Comparison of ENCODE assay signal across 8 mouse cellular contexts in the genomic region with DNA sequence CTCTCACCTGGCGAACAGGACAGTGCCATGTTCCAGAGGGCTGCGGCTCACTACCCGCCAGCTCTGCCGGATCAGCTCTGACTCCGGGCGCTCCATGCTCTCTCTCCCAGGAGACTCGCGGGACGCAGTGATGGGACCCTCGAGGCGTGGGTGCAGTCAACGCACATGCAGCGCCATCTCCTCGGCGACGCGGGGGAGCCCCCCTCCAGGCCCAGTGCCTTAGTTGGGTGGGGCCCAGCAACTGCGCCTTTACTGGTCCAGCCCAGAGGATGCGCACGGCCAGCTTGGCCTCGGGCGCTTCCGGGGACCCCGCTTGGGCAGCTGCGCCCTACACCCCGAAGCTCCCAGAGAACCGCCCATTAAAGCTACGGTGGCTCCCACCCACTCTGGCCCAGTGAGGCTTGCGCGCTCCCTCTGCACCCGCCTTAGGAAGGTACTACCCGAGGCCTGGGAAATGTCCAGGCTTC. TPM values are rescaled to one million over a fixed set of nuclear protein-coding genes. Genes with fewer than 3 reads are reported as not detected.
DNase-seq lines count a peak whose midpoint lies in the region; ATAC-seq and TF ChIP-seq lines count a peak whose summit lies in the region.

A gene (minus strand): TSS at position 375 of the 467 bp plus-strand sequence.

- no peak for TF ChIP-seq CTCF in heart, postnatal 0 days (IDR thresholded peaks at IDR 0.05; ENCODE audit: low read depth)
- TF ChIP-seq CTCF in midbrain, postnatal 0 days (IDR thresholded peaks at IDR 0.05): no peak

- 0 out of 2 replicates have a peak, but pooled peaks cover 3% of the 10 kb centered on the region for H3K4me1 ChIP-seq in heart, postnatal 0 days (ENCODE audit: control insufficient read depth, insufficient read depth)
- H3K4me1 ChIP-seq in embryonic facial prominence, embryonic 11.5 days (ENCODE audit: control insufficient read depth, insufficient read depth, low read length): peaks cover 4% of the 10 kb centered on the region
- H3K4me1 ChIP-seq in intestine, embryonic 16.5 days (ENCODE audit: control insufficient read depth, insufficient read depth, low read length): 0 out of 2 replicates have a peak, but pooled peaks cover 5% of the 10 kb centered on the region
- H3K4me1 ChIP-seq in midbrain, postnatal 0 days (ENCODE audit: insufficient read depth, low read length): 0 out of 2 replicates have a peak, but pooled peaks cover 2% of the 10 kb centered on the region

- no peaks in the 10 kb centered on the region for H3K9me3 ChIP-seq in heart, postnatal 0 days (replicated peaks; ENCODE audit: control insufficient read depth, low read length)
- no peaks in the 10 kb centered on the region for H3K9me3 ChIP-seq in embryonic facial prominence, embryonic 11.5 days (replicated peaks; ENCODE audit: control insufficient read depth, low read length)
- no peaks in the 10 kb centered on the region for H3K9me3 ChIP-seq in intestine, embryonic 16.5 days (ENCODE audit: control insufficient read depth, low read length)
- no peaks in the 10 kb centered on the region for H3K9me3 ChIP-seq in midbrain, postnatal 0 days (ENCODE audit: low read length)

- H3K27ac ChIP-seq in heart, postnatal 0 days (ENCODE audit: low read depth): no peak within 1 kb of the TSS
- no peak within 1 kb of the TSS for H3K27ac ChIP-seq in embryonic facial prominence, embryonic 11.5 days (replicated peaks; ENCODE audit: low read depth, low read length)
- no peak within 1 kb of the TSS for H3K27ac ChIP-seq in intestine, embryonic 16.5 days (ENCODE audit: low read length)
- H3K27ac ChIP-seq in midbrain, postnatal 0 days (ENCODE audit: low read depth, low read length): no peak within 1 kb of the TSS

- H3K27me3 ChIP-seq in heart, postnatal 0 days (ENCODE audit: control insufficient read depth, insufficient read depth, low read length): peaks cover 20% of the 10 kb centered on the region
- peaks cover 14% of the 10 kb centered on the region for H3K27me3 ChIP-seq in embryonic facial prominence, embryonic 11.5 days (ENCODE audit: control insufficient read depth, insufficient read depth, low read length)
- H3K27me3 ChIP-seq in intestine, embryonic 16.5 days (replicated peaks; ENCODE audit: control insufficient read depth, insufficient read depth, low read length): peaks cover 20% of the 10 kb centered on the region
- peaks cover 6% of the 10 kb centered on the region; the same call in 1 of the 2 replicates for H3K27me3 ChIP-seq in midbrain, postnatal 0 days (ENCODE audit: insufficient read depth, low read length)

- peak within 1 kb of the TSS; percentile 28 for H3K4me3 ChIP-seq in heart, postnatal 0 days (ENCODE audit: low read depth, low read length)
- H3K4me3 ChIP-seq in embryonic facial prominence, embryonic 11.5 days (ENCODE audit: low read depth, low read length): peak within 1 kb of the TSS; percentile 21
- peak within 1 kb of the TSS; percentile 34 for H3K4me3 ChIP-seq in intestine, embryonic 16.5 days (ENCODE audit: low read length)
- H3K4me3 ChIP-seq in midbrain, postnatal 0 days (ENCODE audit: low read depth, low read length): peak within 1 kb of the TSS; percentile 41

- no peak for TF ChIP-seq EP300 in heart, postnatal 0 days (IDR thresholded peaks at IDR 0.05; ENCODE audit: low read depth)

- H3K36me3 ChIP-seq in heart, postnatal 0 days (replicated peaks; ENCODE audit: control insufficient read depth, insufficient read depth, low read length): no peaks in the 10 kb centered on the region
- no peaks in the 10 kb centered on the region for H3K36me3 ChIP-seq in embryonic facial prominence, embryonic 11.5 days (replicated peaks; ENCODE audit: control insufficient read depth, insufficient read depth, low read depth, low read length)
- no peaks in the 10 kb centered on the region for H3K36me3 ChIP-seq in intestine, embryonic 16.5 days (ENCODE audit: control insufficient read depth, insufficient read depth, low read length)
- no peaks in the 10 kb centered on the region for H3K36me3 ChIP-seq in midbrain, postnatal 0 days (ENCODE audit: insufficient read depth, low read length)

- H3K9ac ChIP-seq in heart, postnatal 0 days (replicated peaks; ENCODE audit: low read depth, low read length): no peak within 1 kb of the TSS
- no peak within 1 kb of the TSS for H3K9ac ChIP-seq in embryonic facial prominence, embryonic 11.5 days (replicated peaks; ENCODE audit: low read length)
- H3K9ac ChIP-seq in intestine, embryonic 16.5 days (ENCODE audit: low read depth, low read length): peak within 1 kb of the TSS; percentile 21; the same call in 1 of the 2 replicates
- H3K9ac ChIP-seq in midbrain, postnatal 0 days (replicated peaks; ENCODE audit: low read length, poor library complexity, severe bottlenecking): peak within 1 kb of the TSS; percentile 46

- ATAC-seq in heart, postnatal 0 days (ENCODE audit: insufficient read depth, low read depth): 0 out of 2 replicates have a peak, but pooled peaks have one; percentile 30
- ATAC-seq in embryonic facial prominence, embryonic 11.5 days (replicated peaks; ENCODE audit: insufficient number of reproducible peaks, low FRiP score, low TSS enrichment, low read depth): peak; percentile 56
- ATAC-seq in intestine, embryonic 16.5 days: no peak
- peak; percentile 54 for ATAC-seq in midbrain, postnatal 0 days (ENCODE audit: low FRiP score)
- ATAC-seq in megakaryocyte, adult 5-6 weeks (ENCODE audit: poor library complexity, severe bottlenecking): no peak

- H3K4me2 ChIP-seq in heart, postnatal 0 days (ENCODE audit: low read depth, low read length): peak within 1 kb of the TSS; percentile 49
- H3K4me2 ChIP-seq in embryonic facial prominence, embryonic 11.5 days (ENCODE audit: low read depth, low read length): peak within 1 kb of the TSS; percentile 46
- peak within 1 kb of the TSS; percentile 48 for H3K4me2 ChIP-seq in intestine, embryonic 16.5 days (ENCODE audit: low read depth, low read length)
- peak within 1 kb of the TSS; percentile 83 for H3K4me2 ChIP-seq in midbrain, postnatal 0 days (ENCODE audit: low read depth, low read length, poor library complexity, severe bottlenecking)

- DNase-seq in heart, postnatal 0 days (ENCODE audit: low spot score): no peak
- DNase-seq in heart, adult 9 months (ENCODE audit: low spot score in 2 of 2): no peak
- peak; percentile 5 for DNase-seq in embryonic facial prominence, embryonic 11.5 days (ENCODE audit: low spot score)
- DNase-seq in midbrain, postnatal 0 days (ENCODE audit: low spot score): peak; percentile 12
- no peak for DNase-seq in adrenal gland, postnatal 4 days (ENCODE audit: low spot score in 2 of 2)
- DNase-seq in thymus, postnatal 25 days: no peak

- 5% methylated on average over 32 of the region's 32 CpGs for WGBS in heart, postnatal 0 days
- WGBS in embryonic facial prominence, embryonic 11.5 days: 3% methylated on average over 31 of the region's 32 CpGs
- WGBS in intestine, embryonic 16.5 days: 4% methylated on average over 32 of the region's 32 CpGs
- 3% methylated on average over 32 of the region's 32 CpGs for WGBS in midbrain, postnatal 0 days

RNA-seq across cellular contexts. Expression of the gene that starts here (rescaled TPM):
- 0.12 TPM in 1 of 2 replicates, not detected in the other for total RNA-seq in heart, postnatal 0 days (2014; rRNA removed; ENCODE audit: low replicate concordance)
- polyA plus RNA-seq in heart, postnatal 0 days (2015; fragmentation: Nextera tagmentation; extraction: Ambion mirVana): 0.11 TPM in 1 of 2 replicates, not detected in the other
- polyA plus RNA-seq in embryonic facial prominence, embryonic 11.5 days (2014; fragmentation: Nextera tagmentation; extraction: Ambion mirVana): not detected in 2 replicates
- 1.2 and 1.6 TPM in 2 replicates for polyA plus RNA-seq in intestine, embryonic 16.5 days (2015; fragmentation: Nextera tagmentation; extraction: Ambion mirVana)
- 15.7 and 17.4 TPM in 2 replicates for total RNA-seq in midbrain, postnatal 0 days (2014; rRNA removed)
- polyA plus RNA-seq in midbrain, postnatal 0 days (2015; fragmentation: Nextera tagmentation; extraction: Ambion mirVana): 16.7 and 17.3 TPM in 2 replicates
- total RNA-seq in adrenal gland, postnatal 4 days (2021): 1 to 10 TPM; 1.2 to 1.5 TPM
- total RNA-seq in megakaryocyte, adult 5-6 weeks (2015): not detected in 2 replicates
- total RNA-seq in megakaryocyte, adult 5-6 weeks (2017): not detected in 2 replicates

Comparison
In these comparisons a context has a peak if more than half of its experiments do, and no peak if none do; other contexts are left out.
1. Peak in ATAC-seq, H3K4me3 ChIP-seq and H3K4me2 ChIP-seq in heart, postnatal 0 days; RNA of the gene not detected or under 1 TPM.
2. Peak in DNase-seq, ATAC-seq, H3K4me3 ChIP-seq and H3K4me2 ChIP-seq in embryonic facial prominence, embryonic 11.5 days; RNA of the gene not detected or under 1 TPM.
3. H3K9ac ChIP-seq: peak in intestine, embryonic 16.5 days (single experiment) and midbrain, postnatal 0 days (single experiment); none in heart, postnatal 0 days (single experiment) and embryonic facial prominence, embryonic 11.5 days (single experiment).
4. Peak in every context shown above with its lines, with median percentiles within 50 percentile points of each other: H3K4me2 ChIP-seq and H3K4me3 ChIP-seq.